Mouse (Mus musculus): ENCODE measurements around the gene Cenpl. TPM values are rescaled to one million over a fixed set of nuclear protein-coding genes. Genes with fewer than 3 reads are reported as not detected.
A peak's percentile ranks its signal among the peaks of the same experiment; 100 is the strongest.

Gene Cenpl
- polyA plus RNA-seq, 1 experiment, result 4.5 TPM

GRCm38 (mm10) chr1:161122661-161123418 lies 52.3 kb downstream of the Cenpl start:
- Histone ChIP-seq H3K36me3 (ENCODE audit: control insufficient read depth, insufficient read depth) (no peaks in the 10 kb centered on the region), H3ac (ENCODE audit: control insufficient read depth, insufficient read length) (no peak overlapping the region), H3K4me2 (ENCODE audit: low read depth) (no peak overlapping the region), H3K27me3 (ENCODE audit: control insufficient read depth, insufficient read depth, insufficient read length) (no peaks in the 10 kb centered on the region), H3K4me3 (no peak overlapping the region), H3K79me2 (ENCODE audit: control insufficient read depth, insufficient read depth) (no peaks in the 10 kb centered on the region)
- TF ChIP-seq REST (IDR thresholded peaks at IDR 0.05; ENCODE audit: insufficient read depth, insufficient read length), result no peak
- no peak for TF ChIP-seq E2F4 (IDR thresholded peaks at IDR 0.05; ENCODE audit: insufficient read depth)

GRCm38 (mm10) chr1:161126461-161126860 lies 55.9 kb downstream of the Cenpl start:
- H3K4me3 ChIP-seq, result no peak overlapping the region
- no peak overlapping the region for H3K4me2 ChIP-seq (ENCODE audit: low read depth)
- no peak for TF ChIP-seq E2F4 (IDR thresholded peaks at IDR 0.05; ENCODE audit: insufficient read depth)
- H3K79me2 ChIP-seq (ENCODE audit: control insufficient read depth, insufficient read depth), result no peaks in the 10 kb centered on the region
- H3K27me3 ChIP-seq (ENCODE audit: control insufficient read depth, insufficient read depth, insufficient read length), result no peaks in the 10 kb centered on the region
- no peaks in the 10 kb centered on the region for H3K36me3 ChIP-seq (ENCODE audit: control insufficient read depth, insufficient read depth)
- H3ac ChIP-seq (ENCODE audit: control insufficient read depth, insufficient read length), result no peak overlapping the region

- TF ChIP-seq MYOD1 (IDR thresholded peaks at IDR 0.05; ENCODE audit: control insufficient read depth in 1 of 3, insufficient read length in 2 of 3, low read depth in 2 of 3) (peak in 1 of 3 experiments; percentile 52), TCF3 (IDR thresholded peaks at IDR 0.05; ENCODE audit: insufficient read length, low read depth) (no peak), TCF12 (IDR thresholded peaks at IDR 0.05; ENCODE audit: insufficient read depth, poor library complexity, severe bottlenecking) (no peak), CEBPB (IDR thresholded peaks at IDR 0.05; ENCODE audit: insufficient read depth, poor library complexity, severe bottlenecking) (no peak), REST (IDR thresholded peaks at IDR 0.05; ENCODE audit: insufficient read depth, insufficient read length) (peak; percentile 30), MYOG (IDR thresholded peaks at IDR 0.05; ENCODE audit: control insufficient read depth in 1 of 3, insufficient read depth in 1 of 3, insufficient read length in 2 of 3, low read depth in 2 of 3) (peak in 1 of 3 experiments; percentile 27), MAX (IDR thresholded peaks at IDR 0.05; ENCODE audit: low read depth) (peak; percentile 69), USF1 (IDR thresholded peaks at IDR 0.05; ENCODE audit: low read depth) (peak; percentile 51), POLR2A (IDR thresholded peaks at IDR 0.05; ENCODE audit: insufficient read length, low read depth) (peak; percentile 85), SRF (IDR thresholded peaks at IDR 0.05; ENCODE audit: control insufficient read depth, insufficient read length, low read depth) (peak; percentile 34), E2F4 (IDR thresholded peaks at IDR 0.05; ENCODE audit: insufficient read depth) (peak; percentile 51), POLR2AphosphoS2 (IDR thresholded peaks at IDR 0.05; ENCODE audit: insufficient read length, low read depth) (peak; percentile 88)
- peak within 1 kb of the TSS; percentile 47 for H3K4me3 ChIP-seq
- H3K27me3 ChIP-seq (ENCODE audit: control insufficient read depth, insufficient read depth, insufficient read length), result no peaks in the 10 kb centered on the region
- no peaks in the 10 kb centered on the region for H3K79me2 ChIP-seq (ENCODE audit: control insufficient read depth, insufficient read depth)
- no peaks in the 10 kb centered on the region for H3K36me3 ChIP-seq (ENCODE audit: control insufficient read depth, insufficient read depth)
- H3K4me2 ChIP-seq (ENCODE audit: low read depth), result peak within 1 kb of the TSS; percentile 62
- peak within 1 kb of the TSS; percentile 15 for H3ac ChIP-seq (ENCODE audit: control insufficient read depth, insufficient read length)
Observed at GRCm38 (mm10) chr1:161130726-161131664, 60.5 kb downstream of the Cenpl start, which contains the start of gene Klhl20. Gene Klhl20 (minus strand): TSS chr1:161131511.

Other genes starting within 250 kb of the Cenpl start
- 2.8 TPM for gene Rc3h1, start 164.3 kb upstream of the Cenpl start, polyA plus RNA-seq (2012; fragmentation: generic; extraction: Trizol)
- gene Serpinc1, start 92.1 kb upstream of the Cenpl start, polyA plus RNA-seq (2012; fragmentation: generic; extraction: Trizol), result 0.26 TPM
- gene Zbtb37, start 35.9 kb upstream of the Cenpl start, polyA plus RNA-seq (2012; fragmentation: generic; extraction: Trizol), result 1.4 TPM
- 18.1 TPM for gene Dars2, start 55 bp upstream of the Cenpl start, polyA plus RNA-seq (2012; fragmentation: generic; extraction: Trizol)
- 10.1 TPM for gene Klhl20, start 60.8 kb downstream of the Cenpl start, polyA plus RNA-seq (2012; fragmentation: generic; extraction: Trizol)
- gene Ankrd45, start 72.0 kb downstream of the Cenpl start, polyA plus RNA-seq (2012; fragmentation: generic; extraction: Trizol), result 1.1 TPM
- gene Tex50, start 88.6 kb downstream of the Cenpl start, polyA plus RNA-seq (2012; fragmentation: generic; extraction: Trizol), result not detected
- 203 TPM for gene Prdx6, start 180.5 kb downstream of the Cenpl start, polyA plus RNA-seq (2012; fragmentation: generic; extraction: Trizol)